Mouse (Mus musculus): ENCODE measurements around the gene Olfr69.
"Not testable (repeated sequence)": the region's sequence is repeated elsewhere in the genome, so short reads cannot be mapped to it uniquely, and the experiment has no call there.

The Olfr69 gene

DNA sequence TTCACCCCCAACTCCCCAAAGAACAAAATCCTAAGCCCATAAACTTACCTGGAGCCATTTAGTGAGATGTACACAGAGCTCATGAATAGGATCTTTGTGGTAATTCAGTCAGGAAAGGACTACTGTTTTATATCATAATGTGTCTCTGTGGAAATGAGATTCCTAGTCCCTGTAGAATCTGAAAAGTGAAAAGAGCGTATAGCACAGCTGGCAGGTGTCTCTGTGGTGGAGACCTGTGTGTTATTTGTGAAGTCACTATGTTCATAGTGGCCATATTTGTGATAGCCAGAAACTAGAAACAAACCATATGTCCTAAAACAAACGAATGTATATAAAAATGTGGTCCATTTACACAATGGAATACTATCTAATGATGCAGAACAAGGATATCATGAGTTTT lies at the start of gene Olfr69:
Gene Olfr69 (minus strand): TSS at position 101 of the 400 bp plus-strand sequence.
- in situ Hi-C loops (cut with MboI; ENCODE audit: unreplicated experiment in 2 of 2) = no loop called here

GRCm38 (mm10) chr7:103815085-103815484 lies 43.7 kb upstream of the Olfr69 start:
- in situ Hi-C loops (cut with MboI; ENCODE audit: unreplicated experiment in 2 of 2) = not testable (repeated sequence)

DNA sequence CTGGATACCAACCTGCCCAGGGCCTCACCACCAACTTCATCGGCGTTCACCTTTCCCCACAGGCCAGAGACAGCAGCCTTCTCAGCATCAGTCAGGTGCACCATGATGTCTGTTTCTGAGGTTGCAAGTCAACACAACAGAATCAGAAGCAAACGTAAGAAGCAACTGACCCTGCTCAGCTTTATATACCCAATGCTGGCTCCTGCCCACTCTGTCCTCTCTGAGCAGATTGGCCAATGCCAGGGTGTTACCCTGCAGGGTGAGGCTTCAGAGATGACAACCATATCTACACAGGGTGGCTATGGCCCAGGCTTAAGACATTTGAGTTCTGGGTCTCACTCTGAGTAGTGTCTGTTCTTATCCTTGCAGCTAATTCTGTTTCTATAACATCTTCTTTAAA lies 42.4 kb upstream of the Olfr69 start, which contains the start of gene Hbb-bt:
Gene Hbb-bt (minus strand): TSS at position 231 of the 400 bp plus-strand sequence.
- in situ Hi-C loops (cut with MboI; ENCODE audit: unreplicated experiment in 2 of 2) = no loop called here

- in situ Hi-C loops (cut with MboI; ENCODE audit: unreplicated experiment in 2 of 2) = not testable (repeated sequence)
Observed at GRCm38 (mm10) chr7:103813152-103813551, 41.8 kb upstream of the Olfr69 start.

DNA sequence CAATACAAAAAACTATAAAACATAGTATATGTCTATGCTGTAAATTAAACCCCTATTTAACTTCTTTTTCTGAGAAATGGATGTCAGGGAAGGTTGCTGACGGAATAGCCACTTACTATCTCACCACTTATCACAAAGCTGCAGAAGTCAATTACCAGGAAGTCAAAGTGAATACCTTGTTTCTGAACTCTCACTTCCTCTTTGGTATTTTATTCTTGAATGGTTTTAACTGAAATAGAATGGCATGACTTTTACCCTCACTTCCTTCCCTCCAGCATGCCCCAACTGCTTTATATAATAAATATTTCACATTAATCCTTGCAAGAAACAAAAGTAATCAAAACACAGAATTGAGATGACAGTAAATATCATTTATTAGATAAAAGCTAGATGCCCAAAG lies 40.8 kb upstream of the Olfr69 start:
- in situ Hi-C loops (cut with MboI; ENCODE audit: unreplicated experiment in 2 of 2) = no loop called here

DNA sequence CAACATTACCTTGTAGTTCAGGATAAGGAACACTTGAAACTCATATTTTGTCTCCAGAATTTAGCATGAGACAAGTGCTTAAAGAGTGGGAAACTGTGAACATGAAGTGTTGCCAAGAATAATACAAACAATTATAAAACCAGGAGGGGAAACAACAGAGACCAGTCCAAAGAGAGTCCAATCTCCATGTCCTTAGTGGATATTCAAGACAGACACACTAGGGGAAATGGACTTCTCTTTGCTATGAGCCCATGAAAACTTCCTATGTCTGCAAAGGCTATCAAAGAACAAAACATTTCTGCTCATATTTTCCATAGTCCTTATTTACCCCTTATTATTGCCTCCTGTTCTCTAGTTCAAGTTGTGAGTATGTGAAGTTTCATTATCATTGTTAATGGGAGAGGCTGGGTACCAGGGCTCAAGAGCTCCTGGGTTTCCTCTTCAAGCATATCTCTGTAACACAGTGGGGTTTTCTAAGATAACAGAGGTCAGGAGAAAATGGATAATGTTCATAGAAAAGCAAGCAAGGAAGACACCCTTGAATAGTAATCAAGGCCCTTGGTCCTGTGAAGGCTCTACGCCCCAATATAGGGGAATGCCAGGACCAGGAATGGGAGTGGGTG lies 39.9 kb upstream of the Olfr69 start:
- in situ Hi-C loops (cut with MboI; ENCODE audit: unreplicated experiment in 2 of 2) = no loop called here

DNA sequence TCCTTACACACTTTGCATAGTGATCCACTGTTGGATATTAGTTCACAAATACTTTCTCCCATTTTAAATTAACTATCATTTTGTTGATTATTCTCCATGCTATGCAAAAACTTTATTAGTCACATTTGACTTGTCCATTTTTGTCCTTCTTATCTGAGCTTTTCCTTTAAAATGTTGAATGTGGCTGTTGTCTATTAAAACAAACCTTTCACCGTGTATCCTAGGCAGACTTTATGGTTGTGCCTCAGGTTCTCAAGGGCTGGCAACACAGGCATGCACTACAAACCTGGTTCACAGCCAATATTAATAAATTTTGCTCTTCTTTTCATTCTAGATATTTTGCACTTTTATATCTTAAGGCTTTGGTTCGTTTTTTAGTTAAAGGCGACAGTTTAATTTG lies 39.4 kb upstream of the Olfr69 start:
- in situ Hi-C loops (cut with MboI; ENCODE audit: unreplicated experiment in 2 of 2) = no loop called here

DNA sequence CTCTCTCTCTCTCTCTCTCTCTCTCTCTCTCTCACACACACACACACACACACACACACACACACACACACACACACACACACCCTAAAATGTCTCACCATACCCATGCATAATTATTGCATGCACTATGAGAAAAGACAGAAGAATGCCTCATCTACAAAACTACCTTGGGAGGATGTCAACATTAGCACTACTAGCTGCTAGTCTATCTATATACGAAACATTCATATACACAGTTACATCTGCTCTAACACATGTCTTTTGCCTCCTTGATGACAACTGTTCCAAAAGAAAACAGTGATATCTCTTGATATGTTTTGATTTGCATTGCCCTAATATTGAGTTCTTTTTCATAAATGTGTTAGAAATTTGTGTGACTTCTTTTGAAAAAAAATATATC lies 38.9 kb upstream of the Olfr69 start:
- in situ Hi-C loops (cut with MboI; ENCODE audit: unreplicated experiment in 2 of 2) = no loop called here

GRCm38 (mm10) chr7:103809801-103810155 lies 38.4 kb upstream of the Olfr69 start:
- in situ Hi-C loops (cut with MboI; ENCODE audit: unreplicated experiment in 2 of 2) = loop anchor here (10.0 kb wide), 3 partner anchors 95 to 1115 kb away; partner anchors contain the start of genes Olfr648 (in 2 of the 2), Olfr243 (in 1 of the 2) and Olfr557 (in 1 of the 2)

DNA sequence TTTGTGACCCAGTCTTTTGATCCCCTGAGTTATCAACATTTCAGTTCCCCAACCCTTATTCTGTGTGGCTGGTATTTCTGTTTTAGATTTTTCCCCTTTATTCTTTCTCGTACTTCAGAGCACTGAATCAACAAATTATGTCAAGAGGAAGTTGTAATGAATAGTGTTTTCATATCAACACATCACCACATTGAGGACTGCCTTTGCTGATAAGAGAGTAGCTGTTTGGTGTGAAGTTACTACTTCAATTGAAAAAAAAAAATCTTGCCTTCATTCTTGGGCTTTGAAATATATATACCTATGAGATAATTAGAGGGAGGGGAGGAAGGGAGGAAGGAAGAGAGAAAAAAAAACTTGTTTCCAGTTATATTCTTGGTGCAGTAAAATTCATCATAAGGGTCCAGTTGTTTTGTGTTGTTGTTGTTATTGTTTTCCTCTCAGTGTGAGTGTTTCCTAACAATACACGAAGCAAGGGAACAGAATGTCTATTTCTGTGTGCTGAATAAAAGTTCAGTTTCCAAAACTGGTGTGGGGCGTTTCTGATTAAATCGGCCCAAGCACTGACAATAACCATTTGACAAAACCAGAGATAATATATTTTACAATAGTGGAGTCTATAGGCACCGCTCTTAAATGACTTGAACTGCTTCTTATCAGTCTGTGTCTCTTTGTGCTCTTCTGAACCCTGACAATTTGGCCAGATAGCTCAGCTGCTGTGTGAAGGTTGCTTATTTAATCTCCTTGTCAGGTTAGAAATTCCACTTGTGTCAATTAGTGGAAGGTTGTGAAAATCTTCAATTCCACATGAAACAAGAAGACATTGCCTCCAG lies 37.8 kb upstream of the Olfr69 start:
- in situ Hi-C loops (cut with MboI; ENCODE audit: unreplicated experiment in 2 of 2) = loop anchor here (10.0 kb wide), 3 partner anchors 94 to 1114 kb away; partner anchors contain the start of genes Olfr648 (in 2 of the 2), Olfr243 (in 1 of the 2) and Olfr557 (in 1 of the 2)

DNA sequence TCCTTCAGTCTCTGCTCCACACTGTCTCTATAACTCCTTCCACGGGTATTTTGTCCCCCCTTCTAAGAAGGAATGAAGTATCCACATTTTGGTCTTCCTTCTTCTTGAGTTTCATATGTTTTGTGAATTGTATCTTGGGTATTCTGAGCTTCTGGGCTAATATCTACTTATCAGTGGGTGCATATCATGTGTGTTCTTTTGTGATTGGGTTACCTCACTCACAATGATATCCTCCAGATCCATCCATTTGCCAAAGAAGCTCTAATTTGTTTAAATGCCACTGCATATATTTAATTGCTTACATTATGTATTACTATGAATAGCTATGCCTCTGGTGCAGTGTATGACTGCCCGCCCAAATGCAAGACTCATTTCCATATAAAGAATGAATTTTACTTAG lies 36.7 kb upstream of the Olfr69 start:
- in situ Hi-C loops (cut with MboI; ENCODE audit: unreplicated experiment in 2 of 2) = loop anchor here (10.0 kb wide), 3 partner anchors 93 to 1113 kb away; partner anchors contain the start of genes Olfr648 (in 2 of the 2), Olfr243 (in 1 of the 2) and Olfr557 (in 1 of the 2)

DNA sequence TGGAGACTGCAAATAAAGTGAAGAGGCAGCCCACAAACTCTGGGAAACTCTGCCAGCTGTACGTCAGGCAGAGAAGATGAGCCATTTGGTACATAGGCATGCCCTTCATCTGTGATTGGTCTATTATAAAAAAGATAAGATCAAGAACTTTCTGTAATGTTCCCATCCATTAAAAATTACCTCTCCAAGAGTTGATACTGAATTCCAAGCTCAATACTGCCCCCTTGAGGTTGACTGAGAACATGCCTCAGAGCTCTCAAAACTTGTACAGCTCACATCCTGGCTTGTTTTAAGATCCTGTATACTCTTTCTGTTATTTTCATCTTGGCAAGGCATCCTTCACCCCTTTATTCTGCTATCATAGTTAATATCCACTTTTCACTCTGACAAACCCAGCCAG lies 35.5 kb upstream of the Olfr69 start:
- in situ Hi-C loops (cut with MboI; ENCODE audit: unreplicated experiment in 2 of 2) = loop anchor here (10.0 kb wide), 3 partner anchors 92 to 1112 kb away; partner anchors contain the start of genes Olfr648 (in 2 of the 2), Olfr243 (in 1 of the 2) and Olfr557 (in 1 of the 2)

- in situ Hi-C loops (cut with MboI; ENCODE audit: unreplicated experiment in 2 of 2) = loop anchor here (5.0 to 10.0 kb wide), 2 partner anchors 79 to 152 kb away; partner anchors contain the start of gene Olfr633 (in 2 of the 2)
Observed at GRCm38 (mm10) chr7:103792669-103793388, 21.4 kb upstream of the Olfr69 start.

GRCm38 (mm10) chr7:103791721-103792120 lies 20.3 kb upstream of the Olfr69 start, which contains the start of gene Olfr67:
TSS of gene Olfr67 (minus strand) at chr7:103791821.
- in situ Hi-C loops (cut with MboI; ENCODE audit: unreplicated experiment in 2 of 2) = loop anchor here (5.0 to 10.0 kb wide), 2 partner anchors 81 to 153 kb away; partner anchors contain the start of gene Olfr633 (in 2 of the 2)

DNA sequence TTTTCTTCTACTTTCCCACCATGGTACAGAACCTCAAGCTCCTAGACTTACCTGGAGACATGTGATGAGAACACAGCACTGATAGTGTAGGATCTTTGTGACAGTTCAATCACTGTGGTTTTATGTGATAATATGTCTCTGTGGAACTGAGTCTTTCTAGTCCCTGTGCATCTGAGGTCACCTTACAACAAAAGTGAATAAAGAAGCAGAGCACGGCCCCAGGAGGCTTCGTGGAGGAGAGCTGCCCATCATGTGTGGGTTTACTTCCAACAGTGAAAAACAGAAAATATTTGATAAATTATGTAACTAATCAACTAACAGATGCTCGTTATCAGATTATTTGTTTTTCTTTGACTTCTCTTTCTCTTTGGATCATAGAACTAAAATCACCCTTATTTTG lies 8.2 kb upstream of the Olfr69 start, which contains the start of gene Olfr68:
Gene Olfr68 (minus strand): TSS at position 101 of the 400 bp plus-strand sequence.
- in situ Hi-C loops (cut with MboI; ENCODE audit: unreplicated experiment in 2 of 2) = no loop called here

GRCm38 (mm10) chr7:103777652-103778051 lies 6.3 kb upstream of the Olfr69 start:
- in situ Hi-C loops (cut with MboI; ENCODE audit: unreplicated experiment in 2 of 2) = not testable (repeated sequence)

DNA sequence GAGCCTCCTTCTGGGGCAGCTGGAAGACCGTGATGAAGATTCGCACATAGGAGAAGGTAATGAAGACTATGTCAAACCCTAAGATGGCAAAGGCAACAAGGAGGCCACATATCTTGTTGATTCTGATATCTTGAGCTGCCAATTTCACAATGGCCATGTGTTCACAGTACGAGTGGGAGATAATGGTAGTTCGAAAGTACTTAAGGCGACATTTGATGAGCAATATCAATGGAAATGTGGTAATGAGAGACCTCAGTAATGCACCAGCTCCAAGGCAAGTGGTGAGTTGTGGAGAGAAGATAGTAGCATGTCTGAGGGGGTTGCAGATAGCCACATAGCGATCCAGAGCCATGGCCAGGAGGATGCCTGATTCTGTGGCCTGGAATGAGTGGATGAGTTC lies 3.7 kb downstream of the Olfr69 start:
- in situ Hi-C loops (cut with MboI; ENCODE audit: unreplicated experiment in 2 of 2) = not testable (repeated sequence)

DNA sequence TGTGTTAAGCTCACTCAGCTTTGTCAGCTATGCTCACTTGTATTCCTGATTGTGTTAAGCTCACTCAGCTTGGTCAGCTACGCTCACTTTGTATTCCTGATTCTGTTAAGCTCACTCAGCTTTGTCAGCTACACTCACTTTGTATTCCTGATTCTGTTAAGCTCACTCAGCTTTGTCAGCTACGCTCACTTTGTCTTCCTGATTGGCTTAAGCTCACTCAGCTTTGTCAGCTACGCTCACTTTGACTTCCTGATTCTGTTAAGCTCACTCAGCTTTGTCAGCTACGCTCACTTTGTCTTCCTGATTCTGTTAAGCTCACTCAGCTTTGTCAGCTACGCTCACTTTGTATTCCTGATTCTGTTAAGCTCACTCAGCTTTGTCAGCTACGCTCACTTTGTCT lies 9.2 kb downstream of the Olfr69 start:
- in situ Hi-C loops (cut with MboI; ENCODE audit: unreplicated experiment in 2 of 2) = not testable (repeated sequence)

DNA sequence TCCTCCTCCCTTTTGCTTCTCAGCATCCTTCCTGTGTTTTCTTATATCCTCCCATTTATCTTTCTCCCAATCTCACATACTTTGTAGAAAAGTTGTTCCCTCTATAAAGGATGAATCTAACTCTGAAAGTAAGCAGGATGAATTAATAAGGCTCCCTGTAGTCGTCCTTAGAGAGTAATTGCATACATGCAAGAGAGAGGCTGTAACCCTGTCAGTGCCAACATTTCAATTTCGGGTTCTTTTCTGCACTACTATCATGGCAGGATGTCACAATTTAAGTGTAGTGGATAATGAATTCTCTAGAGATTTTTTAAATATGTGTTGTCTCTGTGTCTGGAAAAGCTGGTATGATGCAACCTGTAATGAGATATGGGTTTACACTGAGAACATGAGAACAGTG lies 14.2 kb downstream of the Olfr69 start, which contains the start of gene Olfr630:
Gene Olfr630 (minus strand): TSS at position 101 of the 400 bp plus-strand sequence.
- in situ Hi-C loops (cut with MboI; ENCODE audit: unreplicated experiment in 2 of 2) = no loop called here

DNA sequence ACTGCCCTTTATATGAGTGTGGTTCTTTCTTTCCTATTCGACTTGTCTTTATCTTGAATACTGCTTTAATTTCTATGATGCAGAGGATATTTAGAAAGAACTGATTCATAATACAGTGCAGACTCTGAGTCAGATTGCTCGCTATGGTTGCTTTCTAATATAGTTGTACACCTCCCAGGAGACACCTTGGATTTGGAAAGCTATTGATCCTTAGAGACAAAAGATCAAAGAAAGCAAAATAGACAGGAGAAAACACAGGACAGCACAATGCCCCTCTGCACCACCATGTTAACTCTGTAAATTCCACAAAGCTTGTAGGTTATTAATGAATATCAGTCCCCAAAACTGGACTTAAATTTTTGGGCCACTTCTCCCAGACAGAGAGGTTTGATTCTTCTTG lies 26.6 kb downstream of the Olfr69 start, which contains the start of gene Olfr629:
Gene Olfr629 (minus strand): TSS at position 101 of the 400 bp plus-strand sequence.
- in situ Hi-C loops (cut with MboI; ENCODE audit: unreplicated experiment in 2 of 2) = no loop called here

Measured in v-Abl transformed pro-B cells (cell line).